Mouse (Mus musculus) lung, embryonic 16.5 days (tissue): ENCODE measurements around the gene Nrip2. TPM values are rescaled to one million over a fixed set of nuclear protein-coding genes. Genes with fewer than 3 reads are reported as not detected.
A peak's percentile ranks its signal among the peaks of the same experiment; 100 is the strongest.

Experiments used
- ATAC-seq: fragments of 200-750 bp; cut with Nextera tagmentation; 2 replicates; pipeline ENCODE4 v1.8.0; 2017; ENCODE audit warnings: low read depth, mild to moderate bottlenecking, moderate library complexity
- H3K27ac ChIP-seq: fragments of 300-500 bp; sonication (generic); 2 replicates; pipeline ENCODE4 v1.5.1; 2014; ENCODE audit warnings: mild to moderate bottlenecking, control low read depth, low read length
- H3K27me3 ChIP-seq: fragments of 300-500 bp; sonication (generic); 2 replicates; pipeline ENCODE4 v1.6.1; 2014; ENCODE audit warnings: low read depth, low read length, mixed read lengths; ENCODE audit not compliant: control insufficient read depth, insufficient read depth
- H3K36me3 ChIP-seq: fragments of 300-500 bp; sonication (generic); 2 replicates; pipeline ENCODE4 v1.6.1; 2014; ENCODE audit warnings: low read length; ENCODE audit not compliant: control insufficient read depth, insufficient read depth
- H3K4me1 ChIP-seq: fragments of 300-500 bp; sonication (generic); replicated peaks from 2 replicates; pipeline ENCODE4 v1.6.1; 2014; ENCODE audit warnings: low read length, mixed read lengths; ENCODE audit not compliant: control insufficient read depth, insufficient read depth
- H3K4me2 ChIP-seq: fragments of 300-500 bp; sonication (generic); 2 replicates; pipeline ENCODE4 v1.6.1; 2014; ENCODE audit warnings: low read depth, low read length, control low read depth
- H3K4me3 ChIP-seq: fragments of 300-500 bp; sonication (generic); 2 replicates; pipeline ENCODE4 v1.5.1; 2014; ENCODE audit warnings: mild to moderate bottlenecking, low read length, control low read depth
- H3K9ac ChIP-seq: fragments of 300-500 bp; sonication (generic); 2 replicates; pipeline ENCODE4 v1.6.1; 2014; ENCODE audit warnings: low read length, control low read depth
- H3K9me3 ChIP-seq: fragments of 300-500 bp; sonication (generic); 2 replicates; pipeline ENCODE4 v1.6.1; 2016; ENCODE audit warnings: low read length; ENCODE audit not compliant: control insufficient read depth
- WGBS: fragments of 180-500 bp; shearing (Covaris S2); extraction: QIAGEN DNeasy Blood & Tissue Kit; methylation state at CpG from one replicate; pipeline ENCODE4 v1.1.7; 2014; 5-methylcytosine and 5-hydroxymethylcytosine counted together
- polyA plus RNA-seq: library from polyadenylated mRNA; unstranded; fragments of >200 nt; fragmentation: Nextera tagmentation; extraction: Ambion mirVana; gene quantifications from 2 replicates; pipeline ENCODE4 v1.2.1, GENCODE M21; 2015

The Nrip2 gene
- polyA plus RNA-seq, 1 experiment from 2014 or later, result 3.5 TPM

DNA sequence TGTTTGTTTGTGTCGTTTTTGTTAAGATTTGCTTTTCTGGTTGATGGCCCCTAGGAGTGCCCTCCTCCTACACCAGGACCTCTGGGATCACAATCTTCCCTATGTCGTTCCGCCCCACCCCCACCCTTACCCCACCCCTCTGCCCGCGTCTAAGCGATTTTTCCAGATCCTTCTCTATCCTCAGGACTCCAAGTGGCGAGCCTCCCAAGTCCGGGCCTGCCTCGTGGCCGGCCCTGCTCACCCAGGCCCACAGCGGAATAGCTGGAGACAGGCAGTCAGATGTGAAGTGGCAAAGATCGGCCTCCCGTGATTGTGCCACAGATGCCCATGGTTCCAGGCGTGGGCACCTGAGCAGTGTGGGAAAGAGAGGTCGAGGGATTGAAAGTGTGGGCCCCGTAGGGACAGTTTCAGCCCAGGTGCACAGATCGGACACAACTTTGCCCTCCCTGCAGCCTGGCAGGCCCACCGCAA, 39.8 kb downstream of the Nrip2 start:
- Histone ChIP-seq H3K27ac (peak overlapping the region; percentile 95), H3K4me2 (peak overlapping the region; percentile 90), H3K9me3 (no peaks in the 10 kb centered on the region), H3K9ac (peak overlapping the region; percentile 91), H3K36me3 (peaks cover 18% of the 10 kb centered on the region), H3K27me3 (no peaks in the 10 kb centered on the region), H3K4me3 (peak overlapping the region; percentile 99), H3K4me1 (peaks cover 23% of the 10 kb centered on the region)
- peak; percentile 56 for ATAC-seq
- WGBS, result 15% methylated on average over 17 of the region's 18 CpGs

- no peak overlapping the region for H3K4me3 ChIP-seq
Observed at GRCm38 (mm10) chr6:128440238-128440637, 41.1 kb downstream of the Nrip2 start.

DNA sequence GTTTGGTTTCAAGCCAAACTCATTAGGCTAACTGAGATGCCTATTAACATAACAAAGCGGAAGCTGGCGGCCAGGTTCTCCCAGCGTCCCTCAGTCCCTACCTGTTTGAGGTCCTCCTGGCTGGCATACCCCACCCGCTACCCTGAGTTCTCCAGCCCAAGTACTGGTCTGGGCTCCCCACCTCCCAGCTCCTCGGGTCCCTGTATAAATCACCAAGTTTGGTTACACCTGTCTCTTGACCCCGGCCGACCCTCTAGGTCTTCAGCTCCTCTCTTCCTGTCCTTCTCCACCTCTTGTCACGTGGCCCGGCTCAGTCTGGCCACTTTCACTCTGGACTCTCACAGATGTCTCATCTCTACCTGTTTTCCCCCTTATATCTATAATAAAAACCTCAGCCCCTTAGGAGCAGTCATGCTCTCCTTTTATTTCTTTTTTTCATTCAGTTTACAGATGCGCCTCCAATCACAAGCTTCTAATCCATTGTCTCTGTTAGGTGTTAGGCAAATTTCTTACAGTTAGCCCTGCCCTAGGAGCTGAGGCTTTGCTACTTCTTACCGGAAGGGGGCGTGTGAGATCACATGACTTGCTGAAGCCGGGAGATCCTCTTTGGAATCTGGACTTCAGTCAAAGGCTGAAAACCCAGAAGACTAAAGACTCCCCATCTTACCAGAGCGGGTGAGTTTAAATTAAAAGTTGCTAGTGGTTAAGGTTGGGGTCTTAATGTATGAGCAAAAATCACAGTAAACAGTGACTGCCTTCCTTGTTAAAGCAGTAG, 46.9 kb downstream of the Nrip2 start:
- H3K9ac ChIP-seq, result peak overlapping the region; percentile 53
- no peaks in the 10 kb centered on the region for H3K4me1 ChIP-seq
- peak; percentile 65 for ATAC-seq
- peak overlapping the region; percentile 3; the same call in 1 of the 2 replicates for H3K4me3 ChIP-seq
- H3K36me3 ChIP-seq, result no peaks in the 10 kb centered on the region
- no peaks in the 10 kb centered on the region for H3K9me3 ChIP-seq
- peak overlapping the region; percentile 46 for H3K4me2 ChIP-seq
- H3K27ac ChIP-seq, result no peak overlapping the region
- 24% methylated on average over 14 of the region's 14 CpGs for WGBS
- no peaks in the 10 kb centered on the region for H3K27me3 ChIP-seq

More at GRCm38 (mm10) chr6:128440238-128440637, 41.1 kb downstream of the Nrip2 start:
- Histone ChIP-seq H3K9ac (no peak overlapping the region), H3K4me1 (peaks cover 20% of the 10 kb centered on the region), H3K4me2 (no peak overlapping the region), H3K9me3 (no peaks in the 10 kb centered on the region), H3K27ac (no peak overlapping the region), H3K27me3 (no peaks in the 10 kb centered on the region), H3K36me3 (peaks cover 6% of the 10 kb centered on the region)
- no peak for ATAC-seq
- 83% methylated on average over 2 of the region's 2 CpGs for WGBS

DNA sequence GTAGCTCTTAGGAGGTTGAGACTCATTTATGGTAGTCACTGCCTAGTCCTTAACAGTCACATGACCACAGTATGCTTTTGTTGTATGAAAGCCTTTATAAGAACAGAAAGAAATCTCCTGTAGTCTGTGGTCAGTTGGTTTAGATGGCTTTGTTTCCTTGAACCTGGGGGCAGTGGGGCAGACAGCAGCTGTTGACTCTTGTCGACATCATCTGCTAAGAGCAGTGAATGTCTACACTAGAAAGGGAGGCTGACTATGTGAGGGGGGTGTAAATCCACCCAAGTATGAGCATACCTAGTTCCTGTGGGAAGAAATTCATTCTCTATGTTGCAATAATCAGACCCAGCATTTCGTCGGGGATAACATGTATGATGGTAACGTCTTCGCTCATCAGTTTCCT, 48.0 kb downstream of the Nrip2 start:
- Histone ChIP-seq H3K9me3 (no peaks in the 10 kb centered on the region), H3K36me3 (no peaks in the 10 kb centered on the region), H3K4me3 (no peak overlapping the region), H3K27ac (no peak overlapping the region), H3K4me2 (no peak overlapping the region), H3K9ac (no peak overlapping the region), H3K27me3 (no peaks in the 10 kb centered on the region), H3K4me1 (no peaks in the 10 kb centered on the region)
- 95% methylated on average over 5 of the region's 5 CpGs for WGBS
- ATAC-seq, result no peak

DNA sequence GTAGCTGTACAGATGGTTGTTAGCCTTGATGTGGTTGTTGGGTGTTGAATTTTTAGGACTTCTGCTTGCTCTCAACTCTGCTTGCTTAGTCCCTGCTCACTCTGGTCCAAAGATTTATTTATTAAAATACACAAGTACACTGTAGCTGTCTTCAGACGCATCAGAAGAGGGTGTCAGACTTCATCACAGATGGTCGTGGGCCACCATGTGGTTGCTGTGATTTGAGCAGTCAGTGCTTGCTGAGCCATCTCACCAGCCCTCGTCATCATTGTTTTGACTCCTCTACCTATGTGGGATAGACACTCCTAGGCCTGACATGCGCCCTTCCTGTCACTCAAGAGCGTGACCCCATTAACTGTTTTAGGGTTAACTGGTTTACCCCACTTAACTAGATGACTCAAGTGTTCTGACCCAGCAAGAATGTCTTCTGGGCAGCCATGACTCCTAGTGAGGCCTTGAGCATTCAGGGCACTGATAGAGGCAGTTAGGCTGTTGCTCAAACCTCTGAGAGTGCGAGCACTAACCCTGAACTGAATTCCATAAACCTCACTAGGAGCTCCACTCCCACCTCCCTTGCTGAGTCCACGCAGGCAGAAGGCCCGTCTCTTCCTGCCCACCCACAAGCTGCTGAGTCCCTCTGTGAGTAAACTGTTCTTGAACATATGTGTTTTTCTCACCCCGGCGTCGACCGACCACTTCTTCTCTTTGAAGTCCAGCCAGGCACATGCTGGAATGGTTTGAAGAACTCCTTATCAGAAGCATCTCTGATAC, 56.9 kb downstream of the Nrip2 start:
- no peak overlapping the region for H3K4me2 ChIP-seq
- H3K4me3 ChIP-seq, result no peak overlapping the region
- H3K4me1 ChIP-seq, result peaks cover 4% of the 10 kb centered on the region; the same call in 1 of the 2 replicates
- H3K27me3 ChIP-seq, result no peaks in the 10 kb centered on the region
- no peaks in the 10 kb centered on the region for H3K36me3 ChIP-seq
- 42% methylated on average over 12 of the region's 12 CpGs for WGBS
- no peaks in the 10 kb centered on the region for H3K9me3 ChIP-seq
- no peak overlapping the region for H3K27ac ChIP-seq
- no peak for ATAC-seq
- H3K9ac ChIP-seq, result no peak overlapping the region

GRCm38 (mm10) chr6:128457186-128457585, 58.1 kb downstream of the Nrip2 start:
- Histone ChIP-seq H3K36me3 (no peaks in the 10 kb centered on the region), H3K27me3 (no peaks in the 10 kb centered on the region), H3K4me3 (no peak overlapping the region), H3K27ac (no peak overlapping the region), H3K9ac (no peak overlapping the region), H3K4me2 (no peak overlapping the region), H3K9me3 (no peaks in the 10 kb centered on the region), H3K4me1 (peaks cover 4% of the 10 kb centered on the region; the same call in 1 of the 2 replicates)
- no peak for ATAC-seq
- 79% methylated on average over 5 of the region's 5 CpGs for WGBS

GRCm38 (mm10) chr6:128460321-128460720, 61.2 kb downstream of the Nrip2 start:
- H3K4me3 ChIP-seq, result no peak overlapping the region
- H3K9me3 ChIP-seq, result no peaks in the 10 kb centered on the region
- H3K27ac ChIP-seq, result no peak overlapping the region
- no peak for ATAC-seq
- no peak overlapping the region for H3K9ac ChIP-seq
- 43% methylated on average over 2 of the region's 2 CpGs for WGBS
- no peak overlapping the region for H3K4me2 ChIP-seq
- no peaks in the 10 kb centered on the region for H3K36me3 ChIP-seq
- H3K27me3 ChIP-seq, result no peaks in the 10 kb centered on the region
- peaks cover 4% of the 10 kb centered on the region; the same call in 1 of the 2 replicates for H3K4me1 ChIP-seq

- Histone ChIP-seq H3K9me3 (no peaks in the 10 kb centered on the region), H3K27me3 (no peaks in the 10 kb centered on the region), H3K9ac (no peak overlapping the region), H3K27ac (no peak overlapping the region), H3K4me1 (peaks cover 4% of the 10 kb centered on the region; the same call in 1 of the 2 replicates), H3K36me3 (no peaks in the 10 kb centered on the region), H3K4me3 (no peak overlapping the region), H3K4me2 (no peak overlapping the region)
- WGBS, result 74% methylated on average over 14 of the region's 14 CpGs
- ATAC-seq, result no peak
Observed at GRCm38 (mm10) chr6:128460729-128461503, 61.8 kb downstream of the Nrip2 start.

- Histone ChIP-seq H3K9ac (no peak overlapping the region), H3K4me3 (no peak overlapping the region), H3K4me2 (no peak overlapping the region), H3K9me3 (no peaks in the 10 kb centered on the region), H3K27me3 (no peaks in the 10 kb centered on the region), H3K27ac (no peak overlapping the region), H3K4me1 (no peaks in the 10 kb centered on the region; the same call in 1 of the 2 replicates), H3K36me3 (no peaks in the 10 kb centered on the region)
- no peak for ATAC-seq
Observed at GRCm38 (mm10) chr6:128461606-128462005, 62.5 kb downstream of the Nrip2 start.
